Mouse (Mus musculus): Measurements from ENCODE around the gene Ints7.

- TF ChIP-seq CTCF (IDR thresholded peaks at IDR 0.05; ENCODE audit: insufficient read depth, low read length) (no peak), POLR2A (IDR thresholded peaks at IDR 0.05; ENCODE audit: borderline replicate concordance, extremely low read depth, low read depth, low read length) (no peak)
Observed at GRCm38 (mm10) chr1:191609578-191609977, 34.1 kb downstream of the Ints7 start.
